ENCODE assay signal across 23 mouse cellular contexts in the genomic region with DNA sequence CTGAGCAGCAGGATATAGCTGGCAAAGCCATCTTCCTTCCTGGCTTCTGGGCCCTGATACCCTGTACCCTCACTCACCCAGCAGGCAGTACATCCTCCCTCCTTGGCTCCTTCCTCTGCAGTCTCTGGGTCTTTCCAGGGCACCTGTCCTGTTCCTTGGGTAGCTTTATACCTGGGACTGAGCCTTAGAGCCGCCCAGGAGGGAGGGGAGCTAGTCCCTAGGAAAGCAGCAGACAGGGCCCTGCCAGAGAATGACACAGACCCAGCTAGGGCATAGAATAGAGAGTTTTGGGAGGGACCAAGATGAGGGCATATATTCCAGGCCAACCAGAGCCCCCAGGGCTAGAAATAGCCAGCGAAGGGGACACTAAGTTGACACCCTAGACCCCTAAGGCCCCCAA. TPM values are rescaled to one million over a fixed set of nuclear protein-coding genes. Genes with fewer than 3 reads are reported as not detected.
"Had no signal": no experiment of that assay in that cellular context is flagged by ENCODE, and none has a peak within 500 bp of the region (broad histone marks: within the 10 kb centered on the region; RNA-seq: fewer than 3 reads in every experiment).

No protein-coding gene starts in this region.

- H3K4me2 ChIP-seq: lung, embryonic 15.5 days; midbrain, embryonic 11.5 days; midbrain, embryonic 13.5 days; midbrain, embryonic 15.5 days; neural tube, embryonic 12.5 days; stomach, embryonic 15.5 days had no signal

- H3K4me3 ChIP-seq: lung, embryonic 15.5 days; megakaryocyte, embryonic 14.5 days; midbrain, embryonic 13.5 days; midbrain, embryonic 15.5 days; neural tube, embryonic 12.5 days; stomach, embryonic 15.5 days had no signal

- H3K4me1 ChIP-seq: lung, embryonic 15.5 days; midbrain, embryonic 13.5 days; midbrain, embryonic 15.5 days; neural tube, embryonic 12.5 days; stomach, embryonic 15.5 days had no signal

- H3K27me3 ChIP-seq: lung, embryonic 15.5 days; midbrain, embryonic 13.5 days; midbrain, embryonic 15.5 days; neural tube, embryonic 12.5 days; stomach, embryonic 15.5 days had no signal

- DNase-seq: liver, postnatal 0 days; lung, adult 2 months; lung, postnatal 14 days; lung, postnatal 36 days; thymus, adult 2 months; thymus, postnatal 25 days; thymus, postnatal 4 days had no signal

- H3K9me3 ChIP-seq: lung, embryonic 15.5 days; megakaryocyte, embryonic 14.5 days; midbrain, embryonic 13.5 days; midbrain, embryonic 15.5 days; neural tube, embryonic 12.5 days; stomach, embryonic 15.5 days had no signal

- H3K9ac ChIP-seq: liver, postnatal 0 days; lung, embryonic 15.5 days; midbrain, embryonic 13.5 days; midbrain, embryonic 15.5 days; neural tube, embryonic 12.5 days; stomach, embryonic 15.5 days had no signal

- ATAC-seq: liver, postnatal 0 days; midbrain, embryonic 13.5 days; midbrain, embryonic 15.5 days had no signal

- H3K36me3 ChIP-seq: lung, embryonic 15.5 days; midbrain, embryonic 13.5 days; midbrain, embryonic 15.5 days; neural tube, embryonic 12.5 days; stomach, embryonic 15.5 days had no signal

- H3K27ac ChIP-seq: lung, embryonic 15.5 days; macrophage; midbrain, embryonic 13.5 days; midbrain, embryonic 15.5 days; neural tube, embryonic 12.5 days; stomach, embryonic 15.5 days; stomach, postnatal 0 days had no signal

RNA-seq across cellular contexts. Expression of a gene that starts 6.5 kb away (rescaled TPM):
- total RNA-seq: megakaryocyte progenitor cell, adult 5-6 weeks; midbrain, postnatal 0 days; neutrophil, adult 5-6 weeks had no signal
- polyA plus RNA-seq: liver, postnatal 0 days; lung, adult 2 months; macrophage; midbrain, postnatal 0 days; spleen, adult 2 months; testis, adult 2 months; thymus, adult 2 months; urinary bladder, adult 2 months had no signal

RNA-seq across cellular contexts. Expression of a gene that starts 13.0 kb away (rescaled TPM):
- total RNA-seq: monocyte, adult 5-6 weeks; neutrophil, adult 5-6 weeks had no signal
- polyA plus RNA-seq: macrophage had no signal
